Mouse (Mus musculus) left cerebral cortex, adult 8-10 months (tissue): ENCODE results near the gene Atg2a. TPM values are rescaled to one million over a fixed set of nuclear protein-coding genes. Genes with fewer than 3 reads are reported as not detected.
"Not testable (repeated sequence)": the region's sequence is repeated elsewhere in the genome, so short reads cannot be mapped to it uniquely, and the experiment has no call there.

Experiments used
- DNase-seq, 2 experiments: peaks; one replicate each; pipeline ENCODE4 v3.0.0; 2022; ENCODE audit warnings: low spot score in 2 of 2
- total RNA-seq, 4 experiments: library from RNA; stranded (reverse); gene quantifications; 2 replicates each; pipeline ENCODE4 v1.2.4; 2022

Gene Atg2a
- total RNA-seq, 4 experiments from 2014 or later, result 31.8 to 35.7 (median 35.4) TPM

DNA sequence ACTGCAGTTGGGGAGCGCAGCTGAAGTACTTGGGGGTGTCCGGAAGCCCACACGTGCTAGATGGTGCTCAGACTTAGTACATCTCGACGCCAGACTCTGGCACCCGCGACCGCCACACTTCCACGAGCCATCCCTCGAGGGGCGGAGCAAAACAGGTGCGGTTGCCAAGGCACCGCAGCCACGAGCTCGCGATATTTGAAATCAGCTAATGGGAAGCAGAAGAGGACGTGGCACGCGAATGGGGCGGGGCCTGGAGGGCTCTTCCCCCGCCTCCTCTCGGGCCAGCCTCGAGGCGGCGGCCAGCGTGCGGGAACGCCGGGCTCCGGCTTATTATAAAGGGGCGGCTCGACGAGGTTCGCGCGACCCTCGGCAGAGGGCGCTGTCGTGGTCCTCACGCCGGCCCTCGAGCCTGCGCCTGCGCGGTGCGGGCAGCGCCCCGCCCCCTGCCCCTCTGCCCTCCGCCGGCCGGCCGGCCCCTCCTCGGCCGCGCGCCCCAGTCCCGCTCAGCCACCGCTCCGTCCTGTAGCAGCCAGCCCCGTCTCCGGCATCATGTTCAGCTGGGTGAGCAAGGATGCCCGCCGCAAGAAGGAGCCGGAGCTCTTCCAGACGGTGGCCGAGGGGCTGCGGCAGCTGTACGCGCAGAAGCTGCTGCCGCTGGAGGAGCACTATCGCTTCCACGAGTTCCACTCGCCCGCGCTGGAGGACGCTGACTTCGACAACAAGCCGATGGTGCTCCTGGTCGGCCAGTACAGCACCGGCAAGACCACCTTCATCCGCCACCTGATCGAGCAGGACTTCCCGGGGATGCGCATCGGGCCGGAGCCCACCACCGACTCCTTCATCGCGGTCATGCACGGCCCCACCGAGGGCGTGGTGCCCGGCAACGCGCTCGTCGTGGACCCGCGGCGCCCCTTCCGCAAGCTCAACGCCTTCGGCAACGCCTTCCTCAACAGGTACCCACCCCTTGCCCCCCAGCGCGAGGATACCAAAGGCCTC is 35.3 kb downstream of the Atg2a start, which contains the start of gene Ehd1:
Gene Ehd1, plus strand, starts transcription at position 300 of the 996 bp plus-strand sequence.
- peak; percentile 85 to 97 for DNase-seq

GRCm38 (mm10) chr19:6277661-6278438 is 36.4 kb downstream of the Atg2a start:
- DNase-seq, result no peak

DNA sequence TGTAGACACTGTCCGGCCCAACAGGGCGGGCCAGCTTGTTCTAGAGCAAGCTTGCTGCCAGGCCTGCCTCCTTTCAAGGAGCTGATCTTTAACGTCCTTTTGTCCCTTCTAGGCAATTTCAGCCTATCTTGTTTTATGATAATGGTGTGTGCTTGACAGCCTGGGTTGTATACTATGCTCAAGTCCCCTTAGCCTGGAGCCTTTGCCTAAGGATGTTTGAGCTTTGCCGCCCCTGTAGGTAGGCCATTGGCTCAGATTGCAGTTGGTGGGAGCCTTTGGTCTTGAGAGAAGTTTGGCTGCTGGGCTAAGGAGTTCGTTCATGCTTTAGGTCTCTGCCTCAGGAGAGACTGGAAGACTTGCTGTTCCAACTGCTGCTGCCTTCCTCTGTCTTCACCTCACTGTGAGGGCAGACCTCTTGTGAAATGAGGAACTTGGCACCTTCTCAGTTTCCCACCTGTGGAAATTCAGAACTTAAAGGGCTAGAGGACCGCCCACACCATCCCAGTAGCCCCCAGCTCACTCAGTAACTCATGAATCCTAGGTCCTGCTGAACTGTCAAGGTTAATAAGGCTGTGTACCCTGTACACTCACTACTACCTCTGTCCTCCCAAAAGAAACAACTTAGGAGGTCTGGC is 37.1 kb downstream of the Atg2a start:
- DNase-seq, result no peak

GRCm38 (mm10) chr19:6279481-6280144 is 38.1 kb downstream of the Atg2a start:
- DNase-seq, result no peak

DNA sequence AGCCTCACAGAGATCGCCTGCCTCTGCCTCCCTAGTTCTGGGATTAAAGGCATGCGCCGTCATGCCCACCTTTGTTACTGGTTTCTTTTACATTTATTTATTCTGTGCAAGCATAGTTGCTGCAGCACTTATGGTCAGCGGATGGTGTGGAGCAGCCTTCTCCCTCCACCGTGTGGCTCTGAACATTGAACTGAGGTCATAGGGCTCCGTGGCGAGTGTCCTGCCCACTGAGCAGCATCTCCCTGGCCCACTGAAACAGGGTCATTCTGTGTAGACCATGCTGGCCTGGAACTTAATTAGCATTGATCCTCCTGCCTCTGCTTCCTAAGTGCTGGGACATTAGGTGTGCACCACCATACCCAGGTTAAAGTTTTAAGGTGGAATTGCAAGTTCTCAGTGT is 39.1 kb downstream of the Atg2a start:
- DNase-seq, result no peak

GRCm38 (mm10) chr19:6281122-6282020 is 39.9 kb downstream of the Atg2a start:
- DNase-seq, result no peak

GRCm38 (mm10) chr19:6283001-6283400 is 41.5 kb downstream of the Atg2a start:
- no peak for DNase-seq

DNA sequence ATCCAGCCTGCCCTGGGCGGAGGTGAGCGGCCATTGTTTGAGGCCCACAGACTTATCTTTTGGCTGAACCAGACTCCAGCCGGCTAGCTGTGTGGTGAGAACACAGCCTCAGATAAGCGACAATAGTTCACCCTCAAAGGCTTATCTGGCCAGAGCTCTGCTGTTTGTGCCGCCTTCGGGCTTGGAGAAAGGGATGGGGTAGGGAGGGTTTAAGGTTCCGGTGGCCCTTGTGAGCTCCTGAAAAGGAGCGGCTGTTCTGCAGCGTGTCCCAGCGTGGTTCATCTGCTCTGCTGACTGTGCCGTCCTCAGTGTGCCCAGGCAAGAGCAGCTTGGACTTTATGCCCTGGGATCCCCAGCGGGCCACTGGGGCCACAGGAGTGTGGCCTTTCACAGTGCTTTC is 43.0 kb downstream of the Atg2a start:
- no peak for DNase-seq

DNA sequence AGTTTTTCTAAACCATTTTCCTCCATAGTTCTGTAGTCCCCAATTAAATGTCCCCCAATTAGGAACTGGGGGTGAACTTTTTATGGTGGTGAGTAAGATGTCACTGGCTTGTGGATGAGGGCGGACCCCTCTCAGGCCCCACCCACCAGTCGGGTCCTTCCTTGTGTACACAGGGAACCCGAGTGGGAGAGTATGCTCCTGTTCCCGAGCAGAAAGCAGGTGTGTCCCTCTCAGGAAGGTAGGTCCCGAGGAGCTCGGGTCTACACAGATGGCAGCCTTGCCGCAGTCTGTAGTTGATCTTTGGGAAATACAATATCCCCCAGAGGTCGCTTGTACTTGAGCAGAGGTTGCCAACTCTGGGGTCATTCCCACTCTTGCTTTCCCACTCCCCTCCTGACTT is 43.8 kb downstream of the Atg2a start:
- no peak for DNase-seq

DNA sequence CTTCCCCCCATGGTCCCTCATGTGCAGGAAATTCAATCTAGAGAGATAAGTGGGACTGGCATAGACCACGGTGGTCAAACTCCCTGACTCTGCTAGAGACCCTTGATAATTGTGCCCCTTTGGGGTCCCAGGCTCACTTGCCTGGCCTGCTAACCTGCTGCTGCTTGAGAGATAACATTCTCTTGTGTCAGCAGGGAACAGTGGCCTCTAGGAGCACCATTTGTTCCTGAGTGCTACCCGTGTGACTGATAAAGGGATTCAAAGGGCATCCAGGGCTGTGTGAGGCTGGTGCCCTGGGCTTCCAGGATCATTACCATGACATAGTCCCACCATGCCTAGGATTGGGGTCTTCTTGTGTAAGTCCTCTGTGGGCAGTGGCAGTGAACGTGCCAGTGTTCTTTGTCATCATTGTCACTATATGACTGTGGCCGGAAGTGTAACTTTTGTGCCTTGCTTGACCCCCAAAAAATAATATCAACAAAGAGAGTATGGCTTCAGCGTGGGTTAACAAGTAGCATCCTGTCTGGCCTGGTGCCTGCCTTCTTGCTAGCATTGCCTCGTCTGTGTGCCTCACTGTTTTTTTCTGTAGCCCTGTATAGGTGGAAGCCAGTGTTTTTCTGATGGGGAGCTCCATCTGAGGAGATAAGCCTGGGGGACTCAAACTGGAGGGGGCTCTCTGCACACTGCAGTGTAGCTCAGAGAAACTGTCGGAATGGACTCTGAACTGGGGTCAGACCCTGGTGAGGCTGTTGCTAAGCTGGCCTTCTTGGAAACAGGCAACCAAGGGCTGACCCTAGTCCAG is 44.4 kb downstream of the Atg2a start:
- DNase-seq, result no peak

DNA sequence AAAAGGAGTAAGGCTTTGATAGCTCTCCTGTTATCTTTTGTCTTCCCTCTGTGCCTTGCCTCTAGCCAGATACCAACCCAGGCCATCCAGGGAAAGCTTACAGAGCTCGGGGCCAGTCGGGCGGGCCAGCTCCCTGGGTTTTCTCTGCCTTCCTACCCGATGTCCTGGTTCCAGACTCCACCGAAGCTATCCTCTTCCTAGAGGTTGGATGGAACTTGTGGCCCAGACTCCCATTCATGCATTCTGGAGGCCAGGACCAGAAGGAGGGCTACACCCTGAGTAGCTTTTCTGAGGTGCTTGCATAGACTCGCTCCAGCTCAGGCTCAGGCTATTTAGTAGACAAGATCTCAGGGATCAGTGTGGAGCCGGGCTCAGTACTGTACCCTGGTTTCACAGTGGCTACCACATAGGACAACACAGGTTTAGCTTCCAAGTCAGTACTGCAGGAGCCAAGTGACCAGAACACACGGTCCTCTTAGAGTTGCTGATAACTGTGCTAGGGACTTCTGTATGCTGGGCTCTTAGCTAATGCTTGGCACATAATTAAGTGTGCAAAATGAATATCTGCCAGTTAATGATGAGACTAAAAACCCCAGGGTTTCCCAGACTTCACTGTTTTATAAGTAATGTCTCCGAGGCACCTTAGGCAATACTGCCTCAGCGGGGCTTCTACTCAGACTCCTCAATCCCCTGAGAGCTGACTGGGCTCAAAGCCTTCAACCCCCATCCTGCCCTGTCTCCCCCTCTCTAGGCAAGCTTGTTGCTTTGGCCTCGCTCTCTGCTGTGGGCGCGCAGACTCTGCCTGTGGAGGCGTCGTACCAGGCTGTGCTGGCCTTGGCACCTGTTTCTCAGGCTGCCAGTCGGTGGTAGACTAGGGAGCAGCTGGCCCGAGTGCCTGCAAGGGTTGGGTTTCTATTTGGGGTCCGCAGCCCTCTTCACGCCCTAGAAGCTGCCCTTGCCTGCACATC is 45.2 kb downstream of the Atg2a start:
- DNase-seq, result no peak

GRCm38 (mm10) chr19:6288236-6288894 is 46.9 kb downstream of the Atg2a start:
- DNase-seq, result no peak

DNA sequence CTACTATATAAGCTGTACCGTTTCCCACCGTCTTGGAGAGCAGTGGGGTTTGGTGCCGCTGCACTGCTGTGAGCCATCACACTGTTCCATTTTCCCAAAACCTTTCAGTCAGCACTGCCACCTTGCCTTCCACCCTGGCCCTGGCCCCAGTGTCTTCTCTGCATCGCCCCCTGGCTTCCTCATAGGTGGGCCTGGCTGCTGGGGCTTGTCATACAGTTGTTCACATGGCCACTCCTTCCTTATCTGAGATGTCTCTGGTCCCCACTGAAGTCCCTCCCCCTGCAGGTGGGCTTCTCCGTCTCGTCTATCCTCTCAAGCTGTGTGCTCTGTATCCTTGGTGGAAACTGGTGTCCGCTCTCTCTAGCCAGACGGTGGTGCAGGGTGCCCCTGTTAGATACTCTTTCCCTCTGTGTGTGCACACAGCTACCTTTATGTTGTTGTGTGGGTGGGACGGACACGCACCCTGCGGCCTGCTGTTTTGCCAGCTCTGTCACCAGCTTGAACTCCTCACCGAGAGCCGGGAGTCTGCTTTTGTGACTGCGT is 48.3 kb downstream of the Atg2a start:
- DNase-seq, result no peak

DNA sequence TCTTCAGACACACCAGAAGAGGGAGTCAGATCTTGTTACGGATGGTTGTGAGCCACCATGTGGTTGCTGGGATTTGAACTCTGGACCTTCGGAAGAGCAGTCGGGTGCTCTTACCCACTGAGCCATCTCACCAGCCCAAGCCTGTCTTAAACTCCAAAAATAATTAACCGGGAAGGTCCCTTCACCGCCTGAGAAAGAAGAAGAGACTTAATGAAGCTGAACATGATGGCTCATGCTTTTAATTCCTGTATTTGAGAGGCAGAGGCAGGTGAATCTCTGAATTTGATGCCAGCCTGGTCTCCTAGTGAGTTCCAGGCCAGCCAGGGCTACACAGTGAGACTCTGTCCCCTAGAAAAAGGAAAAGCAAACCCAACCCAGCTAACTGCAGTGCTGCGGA is 49.2 kb downstream of the Atg2a start:
- DNase-seq, result not testable (repeated sequence)

DNA sequence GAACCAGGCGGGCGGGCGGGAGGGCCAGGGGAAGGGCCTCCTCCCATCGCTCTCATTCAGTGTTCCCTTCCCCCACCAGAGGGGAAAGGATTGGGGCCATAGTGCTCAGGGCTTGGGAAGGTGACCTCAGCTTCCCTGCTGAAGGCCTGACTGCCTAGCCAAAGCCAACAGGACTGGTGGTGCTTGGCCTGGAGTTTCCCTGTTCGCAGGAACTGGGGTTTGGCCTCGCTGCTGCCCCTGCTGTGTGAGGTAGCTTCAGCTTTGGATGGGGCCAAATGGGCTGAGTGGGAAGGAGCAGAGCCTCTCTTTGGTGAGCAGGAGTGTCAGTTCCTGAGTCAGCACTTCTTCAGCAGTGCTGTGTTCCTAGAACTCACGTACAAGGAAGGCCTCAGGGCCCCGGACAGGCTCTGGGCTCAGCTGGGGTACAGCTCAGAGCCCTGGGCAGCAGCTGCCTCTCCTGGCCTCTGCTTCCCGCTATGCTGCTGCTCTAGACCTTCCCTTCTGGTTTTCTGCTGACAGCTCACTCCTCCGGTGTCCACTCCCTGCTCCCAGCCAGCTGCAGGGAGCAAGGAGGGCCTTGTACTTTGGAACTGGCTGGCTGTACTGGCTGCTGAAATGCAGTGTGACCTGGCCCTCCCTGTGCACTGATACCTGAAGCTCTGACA is 49.8 kb downstream of the Atg2a start:
- no peak for DNase-seq

- DNase-seq, result no peak
These were observed 50.8 kb downstream of the Atg2a start for GRCm38 (mm10) chr19:6292262-6292661.

- DNase-seq, result no peak
These were observed 52.8 kb downstream of the Atg2a start for GRCm38 (mm10) chr19:6294301-6294700.
